Mouse (Mus musculus): ENCODE results near the gene 4931428L18Rik.

DNA sequence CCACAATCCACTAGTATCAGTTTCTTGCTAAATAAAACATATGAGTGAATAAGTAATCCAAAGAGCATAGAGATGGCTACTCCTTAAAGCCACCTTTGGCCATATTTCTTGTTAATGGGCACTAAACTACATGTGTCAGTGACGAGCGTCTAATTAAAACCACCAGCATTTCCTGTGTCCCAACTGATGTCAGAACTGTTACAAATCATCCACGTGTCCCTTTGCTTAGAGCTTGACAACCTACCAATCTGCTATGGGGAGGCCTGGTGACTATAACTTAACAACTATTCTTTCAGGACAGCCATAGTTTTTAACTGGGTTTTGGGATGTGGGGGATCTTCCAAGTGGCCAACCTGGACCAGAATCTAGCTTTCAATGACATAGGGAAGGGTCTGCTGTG lies 164.3 kb downstream of the 4931428L18Rik start:
- TF ChIP-seq HCFC1 (IDR thresholded peaks at IDR 0.05; ENCODE audit: borderline replicate concordance, insufficient read depth, low read length), result no peak
- TF ChIP-seq MAFK (IDR thresholded peaks at IDR 0.05; ENCODE audit: insufficient read depth, low read depth, low read length), result no peak
- no peak for TF ChIP-seq ZC3H11A (IDR thresholded peaks at IDR 0.05; ENCODE audit: borderline replicate concordance, low read depth, low read length)
- no peak for TF ChIP-seq CHD2 (IDR thresholded peaks at IDR 0.05; ENCODE audit: low read depth, low read length)

Measured in ES-E14 (cell line).